Mouse (Mus musculus) adrenal gland, postnatal 36 days (tissue): ENCODE results near the gene Klrb1b. TPM values are rescaled to one million over a fixed set of nuclear protein-coding genes. Genes with fewer than 3 reads are reported as not detected.
"Not testable (repeated sequence)": the region's sequence is repeated elsewhere in the genome, so short reads cannot be mapped to it uniquely, and the experiment has no call there.

Experiments used
- DNase-seq, 2 experiments: peaks; one replicate each; pipeline ENCODE4 v3.0.0; 2021; ENCODE audit warnings: mixed read lengths in 1 of 2
- total RNA-seq, 2 experiments: library from RNA; stranded (reverse); gene quantifications; 2 replicates each; pipeline ENCODE4 v1.2.3; 2021

The Klrb1b gene
- total RNA-seq, 2 experiments from 2014 or later, result 0.23 TPM; not detected in 1

- not testable (repeated sequence) for DNase-seq
These were observed 14.5 kb upstream of the Klrb1b start for GRCm38 (mm10) chr6:128840669-128841068.

GRCm38 (mm10) chr6:128839921-128840320 lies 13.8 kb upstream of the Klrb1b start:
- no peak for DNase-seq

DNA sequence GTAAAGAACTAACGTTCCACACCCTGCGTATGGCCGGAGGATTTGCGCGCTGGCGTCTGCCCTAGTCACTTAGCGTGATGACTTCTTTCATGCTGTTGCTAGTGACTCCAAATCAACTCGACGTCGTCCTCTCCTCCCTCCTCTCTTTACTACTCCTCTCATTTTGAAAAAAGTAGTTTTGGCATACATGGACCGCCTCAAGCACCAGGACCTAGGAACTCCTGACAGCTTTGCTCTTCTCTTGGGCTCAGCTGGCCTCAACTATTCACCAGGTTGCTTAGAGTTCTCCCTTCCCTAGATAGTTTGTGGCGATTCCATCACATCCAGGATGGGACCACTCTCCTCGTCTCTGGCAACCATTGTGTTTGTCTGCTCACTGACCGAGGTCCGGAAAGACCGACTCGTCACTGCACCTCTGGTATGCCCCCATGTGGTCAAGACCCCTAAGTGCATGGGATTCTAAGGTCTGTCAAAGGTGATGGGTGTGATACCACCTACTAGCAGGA lies 13.2 kb upstream of the Klrb1b start:
- peak; percentile 76 to 86 for DNase-seq

GRCm38 (mm10) chr6:128838342-128839265 lies 12.5 kb upstream of the Klrb1b start:
- peak; percentile 83 to 88 for DNase-seq

DNA sequence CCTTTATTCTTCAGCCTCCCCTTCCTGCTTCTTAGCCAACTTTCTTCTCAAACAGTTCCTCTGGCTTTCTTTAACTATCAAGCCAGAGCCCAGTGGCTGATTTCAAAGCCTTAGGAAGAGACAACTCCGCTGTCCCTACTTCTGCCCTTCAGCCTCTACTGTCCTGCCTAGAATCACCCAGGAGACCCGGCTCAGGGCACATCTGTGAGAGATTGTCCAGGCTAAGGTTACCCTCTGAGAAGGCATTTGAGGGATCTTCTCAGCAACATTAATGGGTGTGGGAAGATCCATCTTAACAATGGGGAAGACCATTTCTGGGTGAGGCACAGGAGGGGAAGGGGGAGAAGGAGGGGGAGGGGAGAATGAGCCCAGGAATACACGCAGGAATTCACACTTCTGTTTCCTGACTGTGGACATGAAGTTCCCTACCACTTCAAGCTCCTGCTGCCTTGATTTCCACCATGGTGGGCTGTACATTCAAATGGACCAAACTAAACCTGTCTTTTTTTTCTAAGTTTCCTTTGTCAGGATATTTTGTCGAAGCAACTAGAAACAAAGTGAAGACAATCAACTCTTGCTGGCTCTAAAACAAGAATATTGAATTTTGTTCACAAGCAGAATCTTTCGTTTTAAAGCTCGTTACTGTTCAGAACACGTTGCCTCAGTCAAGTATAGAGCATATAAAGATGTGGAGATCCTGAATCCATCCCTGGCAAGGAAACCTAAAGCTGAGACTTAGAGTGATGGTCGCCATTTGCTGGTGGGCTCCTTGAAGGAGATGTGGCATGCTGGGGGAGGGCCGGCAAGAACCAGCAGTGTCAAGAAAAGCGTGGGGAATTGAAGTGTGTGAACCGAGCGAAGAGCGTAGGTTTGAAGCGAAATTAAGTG lies 11.6 kb upstream of the Klrb1b start:
- no peak for DNase-seq

GRCm38 (mm10) chr6:128836955-128837334 lies 10.8 kb upstream of the Klrb1b start:
- DNase-seq, result no peak

GRCm38 (mm10) chr6:128836191-128836954 lies 10.2 kb upstream of the Klrb1b start:
- DNase-seq, result no peak

- no peak for DNase-seq
These were observed 9.4 kb upstream of the Klrb1b start for GRCm38 (mm10) chr6:128835571-128835970.

GRCm38 (mm10) chr6:128833046-128833445 lies 6.9 kb upstream of the Klrb1b start:
- no peak for DNase-seq

DNA sequence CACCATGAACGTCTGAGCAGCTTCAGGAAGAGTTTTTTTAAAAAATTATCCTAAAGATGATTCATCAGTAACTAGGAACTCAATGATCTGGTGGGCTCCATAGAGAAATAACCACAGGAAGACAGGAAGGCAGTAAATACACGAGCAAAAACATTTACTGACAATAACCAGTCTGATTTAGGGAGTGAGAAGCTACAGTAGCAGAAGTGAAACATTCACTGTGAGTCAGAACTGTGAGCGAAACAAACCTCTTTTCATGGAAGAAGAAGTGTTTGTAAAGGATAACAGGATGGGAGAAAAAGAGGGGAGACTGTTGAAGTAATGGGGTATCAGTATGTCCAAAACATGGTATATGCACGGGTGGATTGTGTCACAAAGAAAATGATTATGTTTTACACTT lies 3.7 kb upstream of the Klrb1b start:
- no peak for DNase-seq

GRCm38 (mm10) chr6:128826781-128827180 lies 650 bp upstream of the Klrb1b start:
- no peak for DNase-seq

DNA sequence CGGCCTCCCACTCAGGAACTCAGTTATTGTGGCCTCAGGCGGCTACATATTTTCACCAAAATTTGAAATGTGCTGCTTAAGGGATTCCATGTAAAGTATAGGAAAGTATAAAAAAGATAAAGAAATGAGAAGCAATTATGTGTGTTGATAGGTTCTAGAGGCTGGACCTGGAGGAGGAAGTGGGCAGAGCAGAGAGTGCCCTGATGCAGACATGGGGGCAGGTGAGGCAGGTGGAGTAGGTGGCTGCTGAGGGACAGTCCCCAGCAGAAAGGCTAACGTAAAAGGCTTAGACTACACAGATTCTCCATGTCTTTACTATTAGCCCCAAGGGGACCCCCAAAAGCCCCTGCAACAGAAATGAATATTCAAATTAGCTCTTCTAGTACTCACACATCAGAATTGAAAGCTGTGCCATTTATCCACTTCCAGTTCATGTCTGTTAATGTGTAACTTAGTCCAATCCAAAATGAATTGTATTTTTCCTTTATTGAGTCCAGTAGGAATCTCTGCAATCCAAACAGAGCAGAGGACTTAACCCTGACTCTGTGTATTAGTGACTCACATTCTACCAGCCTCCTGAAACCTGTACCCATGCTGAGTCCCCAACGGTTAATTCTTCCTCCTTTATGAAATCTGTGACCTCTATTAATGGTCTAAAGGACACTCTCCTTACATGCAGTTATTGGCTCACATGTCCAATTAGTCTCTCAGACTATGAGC lies 7.9 kb downstream of the Klrb1b start:
- no peak for DNase-seq

GRCm38 (mm10) chr6:128808532-128808931 lies 17.6 kb downstream of the Klrb1b start:
- DNase-seq, result peak; percentile 10 to 16

- peak in 1 of 2 experiments; percentile 14 for DNase-seq
These were observed 19.1 kb downstream of the Klrb1b start for GRCm38 (mm10) chr6:128807021-128807420.

DNA sequence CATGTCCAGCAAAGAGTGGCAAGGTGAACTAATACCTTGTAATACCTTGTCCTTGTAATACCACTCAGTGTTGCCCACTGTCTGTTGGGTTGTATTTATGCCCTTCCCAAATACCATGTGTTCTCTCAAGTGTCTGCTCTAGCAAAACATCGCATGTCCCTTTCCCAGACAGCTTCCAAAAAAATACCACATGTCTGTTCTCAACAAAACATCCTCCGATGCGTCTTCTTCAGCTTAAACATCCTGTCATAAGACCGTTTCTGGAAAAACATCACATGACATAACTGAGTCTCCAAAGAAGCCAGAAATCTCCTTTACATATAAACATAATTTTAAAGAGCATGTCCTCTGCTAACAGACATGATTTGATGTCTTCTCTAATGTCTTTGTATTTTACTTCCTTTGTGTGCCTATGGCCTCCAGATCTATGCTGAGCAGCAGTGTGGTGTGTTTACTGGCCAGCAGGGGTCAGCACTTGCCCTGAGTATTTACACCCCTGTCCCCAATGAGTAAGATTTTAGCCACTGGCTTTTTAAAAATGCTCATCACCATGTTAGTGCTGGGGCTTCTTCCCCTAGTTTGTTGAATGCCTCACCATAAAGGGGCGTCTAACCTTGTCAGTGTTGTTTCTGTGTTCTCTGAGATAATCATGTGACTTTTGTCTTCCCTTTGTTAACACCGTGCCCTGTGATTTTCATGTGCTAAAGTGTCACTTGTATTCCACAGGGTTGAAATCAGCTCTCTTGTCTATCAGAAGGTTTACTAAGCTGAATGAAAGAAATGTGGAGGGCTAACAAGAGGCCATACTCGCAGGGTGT lies 21.1 kb downstream of the Klrb1b start:
- peak; percentile 65 to 79 for DNase-seq

DNA sequence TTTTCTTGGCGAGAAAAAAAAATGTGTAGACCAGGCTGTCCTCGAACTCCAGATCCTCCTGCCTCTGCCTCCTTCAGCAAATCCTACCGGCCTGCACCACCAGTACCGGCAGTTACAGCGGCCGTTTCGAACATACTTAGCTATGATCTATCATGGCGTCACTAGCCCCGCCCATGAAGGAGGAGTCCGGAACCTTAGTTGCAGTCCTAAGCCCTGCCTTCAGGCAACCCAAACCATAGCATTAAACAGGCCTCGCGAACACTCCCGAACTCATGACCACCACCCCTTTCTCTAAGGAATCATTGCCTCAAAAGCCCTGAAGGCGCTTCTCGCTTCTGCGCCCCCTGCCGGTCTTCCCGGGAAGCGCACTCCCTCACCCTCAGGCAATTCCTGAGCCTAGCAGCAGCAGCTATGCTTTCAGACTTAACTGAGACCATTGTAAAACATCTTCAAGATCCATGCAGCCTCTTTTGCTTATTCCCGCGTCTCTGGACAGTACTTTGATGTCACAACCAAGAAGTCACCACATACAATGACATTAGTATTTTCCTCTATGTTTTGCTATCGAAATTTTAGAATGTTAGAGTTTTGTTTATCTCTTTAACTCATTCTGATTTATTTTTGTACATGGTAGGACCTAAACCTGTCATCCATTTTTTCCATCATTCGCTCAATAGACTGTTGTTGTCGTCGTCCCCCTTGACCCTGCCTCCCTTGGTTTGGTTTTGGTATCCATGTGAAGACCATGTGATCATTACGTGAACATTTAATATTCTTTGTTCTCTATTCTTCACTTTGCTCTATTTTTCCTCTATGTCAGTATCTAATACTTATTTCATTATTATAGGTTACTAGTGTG lies 22.9 kb downstream of the Klrb1b start:
- DNase-seq, result peak; percentile 96

- DNase-seq, result no peak
These were observed 23.6 kb downstream of the Klrb1b start for GRCm38 (mm10) chr6:128802557-128802956.

DNA sequence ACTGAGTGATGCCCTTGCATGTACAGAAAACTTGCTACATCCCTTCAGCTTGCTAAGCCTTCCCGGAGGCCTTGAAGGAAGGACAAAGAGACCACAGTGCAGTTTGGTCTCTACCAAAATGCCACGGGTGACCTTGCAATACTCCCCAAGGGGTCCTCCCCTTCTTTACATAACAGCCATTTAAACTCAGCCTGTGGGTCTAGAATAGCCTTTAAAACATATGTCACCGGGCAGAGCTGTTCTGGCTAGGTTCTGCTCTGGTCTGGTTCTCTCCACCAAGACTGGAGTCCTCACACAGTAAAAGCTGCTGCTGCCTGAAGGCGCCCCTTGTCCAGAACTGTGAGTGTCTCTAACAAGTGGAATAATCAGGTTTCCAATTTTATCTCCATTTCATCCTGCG lies 25.4 kb downstream of the Klrb1b start:
- DNase-seq, result not testable (repeated sequence)

DNA sequence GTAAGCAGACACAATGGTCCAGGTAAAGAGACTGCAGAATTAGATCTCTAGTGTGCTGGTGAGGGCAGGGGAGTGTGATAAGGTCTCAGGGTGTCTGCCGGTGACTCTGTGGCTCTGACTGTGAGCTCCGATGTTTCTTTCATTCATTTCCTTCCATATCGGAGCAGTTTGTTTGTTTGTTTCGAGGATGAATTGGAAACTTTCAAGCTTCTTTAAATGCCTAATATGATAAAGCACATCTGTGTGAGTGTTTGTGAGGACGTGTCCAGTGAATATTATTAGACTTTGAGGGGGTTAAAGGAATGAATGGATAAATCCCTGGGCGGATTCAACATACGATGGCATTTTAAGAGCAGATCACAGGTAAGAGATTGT lies 26.2 kb downstream of the Klrb1b start:
- DNase-seq, result no peak
